Mouse (Mus musculus): ENCODE data around the gene Kdelr3.

Kdelr3 gene

GRCm38 (mm10) chr15:79511553-79512320 is 4.5 kb upstream of the Kdelr3 start:
- peak; percentile 87 for DNase-seq (ENCODE audit: extremely low spot score, low spot score)

GRCm38 (mm10) chr15:79513940-79514339 is 2.3 kb upstream of the Kdelr3 start:
- no peak for DNase-seq (ENCODE audit: extremely low spot score, low spot score)

GRCm38 (mm10) chr15:79517710-79518109 is 1.5 kb downstream of the Kdelr3 start:
- no peak for DNase-seq (ENCODE audit: extremely low spot score, low spot score)

- no peak for DNase-seq (ENCODE audit: extremely low spot score, low spot score)
These were observed 2.4 kb downstream of the Kdelr3 start for GRCm38 (mm10) chr15:79518571-79518970.

DNA sequence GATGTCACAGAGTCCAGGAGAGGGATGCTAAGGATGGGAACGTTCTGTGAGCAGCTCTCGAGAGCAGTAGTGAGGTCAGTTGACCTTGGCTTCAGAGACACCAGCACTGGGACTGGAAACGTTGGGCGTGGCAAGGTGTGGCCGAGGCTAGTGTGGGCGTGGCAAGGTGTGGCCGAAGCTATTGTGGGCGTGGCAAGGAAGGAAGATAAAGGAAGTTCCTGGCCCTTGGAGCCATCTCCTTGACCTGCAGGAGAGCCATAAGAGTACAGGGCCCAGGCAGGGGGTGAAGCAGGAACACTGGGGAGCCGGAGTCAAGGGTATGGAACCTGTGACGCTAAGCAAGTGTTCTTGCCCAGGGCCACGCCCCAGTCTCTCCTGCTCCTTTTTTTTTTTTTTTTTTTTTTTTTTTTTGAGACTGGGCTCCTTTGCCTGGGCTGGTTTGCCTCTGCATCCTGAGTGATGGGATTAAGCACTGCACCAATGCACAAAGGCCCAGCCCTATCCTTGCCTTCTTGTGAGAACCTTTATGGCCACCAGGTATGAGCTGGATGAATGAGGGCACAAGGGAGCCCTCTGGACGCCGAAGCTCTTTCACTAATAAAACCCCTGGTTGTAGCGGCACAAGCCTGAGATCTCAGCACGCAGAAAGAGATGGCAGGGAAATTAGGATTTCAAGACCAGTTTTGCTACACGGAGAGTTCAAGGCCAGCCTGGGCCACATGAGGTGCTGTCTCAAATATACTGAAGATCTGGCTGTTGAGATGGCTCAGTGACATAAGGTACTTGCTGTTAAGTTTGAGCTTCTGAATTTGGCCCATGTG is 3.4 kb downstream of the Kdelr3 start:
- DNase-seq (ENCODE audit: extremely low spot score, low spot score), result no peak

- no peak for DNase-seq (ENCODE audit: extremely low spot score, low spot score)
These were observed 9.4 kb downstream of the Kdelr3 start for GRCm38 (mm10) chr15:79525564-79525963.

GRCm38 (mm10) chr15:79525979-79526768 is 10.0 kb downstream of the Kdelr3 start:
- DNase-seq (ENCODE audit: extremely low spot score, low spot score), result no peak

GRCm38 (mm10) chr15:79527192-79527591 is 11.0 kb downstream of the Kdelr3 start:
- DNase-seq (ENCODE audit: extremely low spot score, low spot score), result peak; percentile 34

DNA sequence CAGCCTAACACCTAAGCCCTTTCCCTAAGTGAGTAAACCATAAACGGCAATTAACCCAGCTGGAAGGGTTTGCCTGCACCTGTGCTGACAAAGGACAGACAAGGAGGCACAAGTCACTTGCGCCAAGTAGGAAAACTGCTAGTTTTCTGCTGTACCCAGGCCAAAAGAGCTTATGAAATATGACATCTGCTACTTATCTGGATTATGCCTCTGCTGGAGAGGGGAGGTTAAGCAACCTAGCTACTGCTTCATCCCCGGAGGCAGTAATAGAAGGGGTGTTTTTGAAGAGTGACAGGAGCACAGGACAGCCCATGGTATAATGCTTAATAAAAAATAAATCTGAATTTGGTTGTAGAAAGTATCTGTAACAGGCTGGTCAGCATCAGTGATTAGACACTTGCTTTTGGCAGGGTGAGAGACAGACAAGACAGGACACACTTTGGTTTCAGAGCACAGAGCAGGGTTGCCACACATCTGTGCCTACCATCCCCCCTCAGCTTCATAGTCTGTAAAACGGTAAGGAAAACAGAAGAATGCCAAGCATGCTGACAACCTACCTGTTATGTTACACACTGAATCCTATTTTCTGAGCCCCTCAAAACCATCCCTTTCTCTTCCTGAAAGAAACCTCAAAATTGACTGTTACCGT is 11.9 kb downstream of the Kdelr3 start:
- peak; percentile 13 for DNase-seq (ENCODE audit: extremely low spot score, low spot score)

DNA sequence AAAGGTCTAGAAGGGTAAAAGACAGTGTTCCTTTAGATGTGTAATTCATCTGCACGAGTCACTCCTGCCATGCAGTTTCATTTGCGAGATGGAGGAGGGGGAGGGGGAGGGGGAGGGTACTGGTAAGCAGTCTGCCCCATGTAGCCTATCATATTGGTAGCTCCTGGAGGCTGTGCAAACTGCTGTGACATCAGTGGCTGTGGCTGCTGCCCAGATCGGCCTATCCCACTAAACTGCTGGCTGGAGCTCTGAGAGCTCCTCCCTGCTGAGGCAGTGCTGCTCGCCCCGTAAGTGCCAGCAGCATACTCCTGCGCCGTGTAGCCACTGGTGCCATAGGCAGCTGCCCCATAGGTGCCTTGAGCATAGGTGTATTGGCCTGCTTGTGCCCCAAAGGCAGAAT is 13.7 kb downstream of the Kdelr3 start:
- DNase-seq (ENCODE audit: extremely low spot score, low spot score), result no peak

DNA sequence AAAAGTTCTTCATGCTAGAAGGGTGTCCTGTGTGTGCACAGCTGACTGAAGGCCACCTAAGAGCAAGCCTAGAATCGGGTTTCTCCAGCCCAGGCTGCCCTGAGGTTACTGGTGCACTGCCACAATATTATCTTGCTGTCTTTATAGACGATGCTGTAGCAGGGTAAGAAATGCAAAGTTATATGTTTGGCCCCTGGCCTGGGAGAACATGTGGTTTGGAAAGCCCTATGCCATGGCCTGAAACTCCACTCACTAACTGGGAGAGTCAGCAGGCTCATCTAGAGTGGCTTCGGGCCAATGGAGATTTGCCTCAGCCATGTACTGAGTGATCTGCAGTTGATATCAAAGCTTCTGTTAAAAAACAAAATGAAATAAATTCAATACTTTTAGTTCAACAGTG is 17.6 kb downstream of the Kdelr3 start:
- DNase-seq (ENCODE audit: extremely low spot score, low spot score), result no peak

DNA sequence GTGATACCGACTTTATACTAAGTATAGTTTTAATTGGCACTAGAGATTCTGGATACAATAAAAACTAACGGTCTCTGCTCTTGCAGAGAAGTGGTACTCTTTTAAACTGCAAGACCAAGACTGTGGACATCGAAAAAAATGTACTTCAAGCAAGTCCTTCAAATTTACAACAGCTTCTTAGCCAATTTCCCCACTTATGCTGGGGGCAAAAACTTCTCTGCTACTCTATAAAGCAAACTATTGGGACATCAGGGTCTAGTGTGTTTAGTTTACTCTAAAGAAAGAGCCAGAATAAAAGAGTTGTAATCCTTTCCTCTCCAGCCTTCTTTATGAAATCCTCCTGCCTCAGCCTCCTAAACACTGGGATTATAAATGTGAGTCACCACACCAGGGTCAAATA is 27.8 kb downstream of the Kdelr3 start:
- DNase-seq (ENCODE audit: extremely low spot score, low spot score), result no peak

DNA sequence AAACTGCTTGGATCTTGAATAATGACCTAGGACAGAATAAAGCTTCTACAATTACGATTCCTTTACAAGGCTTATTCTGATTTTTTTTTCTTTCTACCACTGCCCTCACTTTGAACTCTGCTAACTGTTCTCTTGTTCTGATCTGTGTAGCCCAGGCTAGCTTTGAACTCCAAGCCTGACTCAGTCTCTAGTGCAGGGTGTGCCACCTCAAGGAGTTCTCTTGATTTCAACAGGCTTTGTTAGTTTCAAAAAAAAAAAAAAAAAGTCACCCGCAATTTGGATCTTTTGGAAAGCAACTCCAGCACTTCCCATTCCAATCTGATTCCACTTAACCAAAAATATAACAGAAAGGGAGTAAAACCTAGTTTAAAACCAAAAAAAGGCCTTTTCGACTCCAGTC is 29.3 kb downstream of the Kdelr3 start:
- no peak for DNase-seq (ENCODE audit: extremely low spot score, low spot score)

DNA sequence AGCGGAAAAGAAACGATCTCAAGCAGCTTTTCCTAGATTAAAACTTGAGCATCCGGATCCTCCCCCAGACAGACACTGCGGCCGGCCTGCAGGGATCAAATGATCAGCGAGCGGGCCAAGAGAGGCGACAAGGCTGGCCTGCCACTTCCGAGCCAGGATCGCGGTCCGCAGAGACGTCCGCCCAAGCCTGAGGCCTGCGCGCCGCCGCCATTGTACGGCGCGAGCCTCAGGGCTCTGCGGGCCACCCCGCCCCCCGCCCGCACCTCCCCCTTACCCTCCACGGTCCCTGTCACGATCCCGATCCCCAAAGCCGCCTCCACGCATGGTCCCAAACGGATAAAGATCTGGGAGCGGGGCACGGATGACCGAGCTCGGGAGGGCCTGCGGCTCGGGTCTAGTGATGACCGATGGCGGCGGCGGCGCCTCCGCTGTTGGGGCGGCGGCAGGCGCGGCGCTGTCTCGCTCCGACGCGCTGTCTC is 29.7 kb downstream of the Kdelr3 start:
- no peak for DNase-seq (ENCODE audit: extremely low spot score, low spot score)

DNA sequence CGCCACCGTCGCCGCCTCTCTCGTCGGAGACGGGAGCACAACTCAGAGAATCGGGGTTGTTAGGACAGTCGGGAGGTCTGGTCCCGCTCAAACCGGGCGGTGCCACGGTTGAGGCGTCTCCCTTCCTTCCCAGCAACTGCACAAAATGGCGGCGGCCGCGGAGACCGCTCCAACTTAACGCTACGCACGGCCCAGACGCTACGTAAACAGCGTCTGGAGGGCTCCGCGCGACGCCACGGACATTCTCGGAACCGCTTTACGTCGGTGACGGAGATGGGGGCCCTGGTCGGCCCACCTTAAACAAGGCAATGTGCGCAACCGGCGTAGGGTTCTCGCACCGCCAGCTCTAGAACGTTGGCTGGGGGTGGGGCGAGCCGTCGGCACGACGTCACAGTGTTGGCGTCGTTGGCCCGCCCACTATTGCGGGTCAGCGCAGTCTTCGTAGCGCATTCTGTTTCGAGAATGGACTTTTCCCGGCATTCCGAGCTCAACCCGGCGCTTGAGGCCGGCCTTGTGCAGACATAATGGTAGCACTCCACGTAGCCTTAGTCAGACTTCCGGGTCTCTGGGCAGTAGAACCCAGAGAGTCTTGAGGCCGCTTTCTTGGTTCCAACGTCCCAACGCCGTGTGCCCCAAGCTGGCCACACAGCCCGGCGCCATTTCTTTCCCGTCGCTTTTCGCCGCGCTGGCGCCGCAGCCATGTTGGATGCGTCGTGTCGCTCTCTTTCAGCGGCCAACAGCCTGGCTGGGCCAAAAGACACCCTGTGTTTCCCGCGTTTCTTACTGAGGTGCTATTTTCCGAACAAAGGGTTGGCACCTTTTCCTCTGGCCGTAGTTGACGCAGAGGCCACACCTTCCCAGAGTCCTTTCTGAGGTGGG is 30.4 kb downstream of the Kdelr3 start, which contains the start of gene Ddx17:
Gene Ddx17 (minus strand): TSS at position 332 of the 879 bp plus-strand sequence.
- peak; percentile 100 for DNase-seq (ENCODE audit: extremely low spot score, low spot score)

- no peak for DNase-seq (ENCODE audit: extremely low spot score, low spot score)
These were observed 31.1 kb downstream of the Kdelr3 start for GRCm38 (mm10) chr15:79547289-79547820.

DNA sequence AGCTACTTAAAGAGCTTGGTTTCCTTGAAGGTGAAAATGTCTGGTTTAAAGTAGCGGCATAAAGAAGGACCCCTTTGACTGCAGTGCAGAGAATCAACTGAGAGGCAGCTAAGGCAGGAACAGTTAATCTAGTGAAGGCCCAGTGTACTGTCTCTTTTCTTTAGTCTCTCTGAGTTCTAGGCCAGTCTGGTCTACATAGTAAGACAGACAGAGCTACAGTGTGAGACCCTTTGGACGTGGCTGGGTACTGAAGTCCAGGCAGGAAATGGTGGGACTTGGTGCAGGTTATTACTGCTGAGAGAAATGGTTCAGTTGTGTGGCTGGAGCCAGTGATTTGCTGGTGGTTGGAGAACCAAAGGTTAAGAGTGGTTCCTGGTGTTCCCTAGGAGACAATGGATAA is 32.0 kb downstream of the Kdelr3 start:
- DNase-seq (ENCODE audit: extremely low spot score, low spot score), result no peak

DNA sequence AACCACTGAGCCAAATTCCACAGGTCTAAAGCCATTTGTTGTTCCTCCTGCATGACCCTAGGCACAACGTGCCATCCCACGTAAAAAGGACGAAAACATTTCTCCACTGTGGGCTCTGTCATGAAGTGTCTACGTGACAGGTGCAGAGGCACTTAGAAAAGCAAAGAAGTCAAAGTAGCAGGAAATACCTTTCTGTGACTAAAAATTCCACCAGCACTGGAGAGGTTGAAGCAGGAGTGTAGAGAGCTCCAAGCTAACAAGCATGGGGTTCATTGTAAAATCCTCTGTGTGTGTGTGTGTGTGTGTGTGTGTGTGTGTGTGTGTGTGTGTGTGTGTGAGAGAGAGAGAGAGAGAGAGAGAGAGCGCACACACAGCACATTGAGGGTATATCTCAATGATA is 36.4 kb downstream of the Kdelr3 start:
- no peak for DNase-seq (ENCODE audit: extremely low spot score, low spot score)

GRCm38 (mm10) chr15:79559649-79560048 is 43.4 kb downstream of the Kdelr3 start:
- no peak for DNase-seq (ENCODE audit: extremely low spot score, low spot score)

DNA sequence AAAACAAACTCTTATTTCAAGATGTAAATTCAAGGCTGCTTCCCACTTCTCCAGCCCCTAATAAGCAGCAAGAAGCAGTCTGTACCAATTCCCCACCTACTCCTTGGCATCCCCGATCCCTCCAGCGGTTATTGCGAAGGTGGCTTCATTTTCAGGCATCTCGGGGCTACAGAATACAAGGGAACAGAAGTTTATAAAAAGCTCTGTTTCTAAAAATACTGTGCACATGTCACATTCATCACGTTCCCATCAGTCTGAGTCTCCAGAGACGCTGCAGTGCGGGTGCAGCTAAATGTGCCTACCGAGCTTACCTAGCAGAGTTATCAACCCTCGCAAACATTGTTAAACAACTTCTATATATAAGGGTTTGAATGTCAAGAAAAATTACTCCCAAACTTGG is 46.2 kb downstream of the Kdelr3 start:
- no peak for DNase-seq (ENCODE audit: extremely low spot score, low spot score)

Measured in neural tube, embryonic 10.5 days (tissue).